In genomic region chr1:84417276-84417675, GRCm38 (mm10) we compare ENCODE assay signal across 27 mouse cellular contexts. TPM values are rescaled to one million over a fixed set of nuclear protein-coding genes. Genes with fewer than 3 reads are reported as not detected.
A peak's percentile ranks its signal among the peaks of the same experiment; 100 is the strongest.
DNase-seq lines count a peak whose midpoint lies in the region; ATAC-seq and TF ChIP-seq lines count a peak whose summit lies in the region.
"Had no signal": no experiment of that assay in that cellular context is flagged by ENCODE, and none has a peak within 500 bp of the region (broad histone marks: within the 10 kb centered on the region; RNA-seq: fewer than 3 reads in every experiment).

No protein-coding gene starts in this region.

- no peaks in the 10 kb centered on the region for H3K27me3 ChIP-seq in intestine, embryonic 16.5 days (replicated peaks; ENCODE audit: control insufficient read depth, insufficient read depth, low read length)
- no peaks in the 10 kb centered on the region for H3K27me3 ChIP-seq in intestine, postnatal 0 days (replicated peaks; ENCODE audit: control insufficient read depth, insufficient read depth, low read length)
- no peaks in the 10 kb centered on the region for H3K27me3 ChIP-seq in lung, embryonic 15.5 days
- H3K27me3 ChIP-seq in stomach, embryonic 16.5 days (ENCODE audit: control insufficient read depth, insufficient read depth, low read length), result no peaks in the 10 kb centered on the region
- H3K27me3 ChIP-seq: forebrain, embryonic 13.5 days; heart, embryonic 12.5 days; megakaryocyte, embryonic 14.5 days; neural tube, embryonic 12.5 days had no signal

- WGBS in intestine, embryonic 16.5 days, result 71% methylated on average over 6 of the region's 6 CpGs
- 73% methylated on average over 6 of the region's 6 CpGs for WGBS in intestine, postnatal 0 days
- 47% methylated on average over 6 of the region's 6 CpGs for WGBS in lung, embryonic 15.5 days
- WGBS in stomach, embryonic 16.5 days, result 55% methylated on average over 6 of the region's 6 CpGs

- H3K4me1 ChIP-seq in intestine, embryonic 16.5 days (ENCODE audit: control insufficient read depth, insufficient read depth, low read length), result no peaks in the 10 kb centered on the region
- no peaks in the 10 kb centered on the region for H3K4me1 ChIP-seq in intestine, postnatal 0 days (replicated peaks; ENCODE audit: control insufficient read depth, insufficient read depth, low read length)
- H3K4me1 ChIP-seq in lung, embryonic 15.5 days, result peaks cover 10% of the 10 kb centered on the region
- H3K4me1 ChIP-seq in stomach, embryonic 16.5 days (ENCODE audit: control insufficient read depth, insufficient read depth, low read length), result no peaks in the 10 kb centered on the region
- H3K4me1 ChIP-seq: megakaryocyte, embryonic 14.5 days; neural tube, embryonic 12.5 days had no signal

- H3K27ac ChIP-seq in intestine, embryonic 16.5 days (ENCODE audit: low read length), result peak overlapping the region; percentile 36; the same call in 1 of the 2 replicates
- no peak overlapping the region for H3K27ac ChIP-seq in intestine, postnatal 0 days (ENCODE audit: low read depth, low read length)
- no peak overlapping the region for H3K27ac ChIP-seq in lung, embryonic 15.5 days
- H3K27ac ChIP-seq in stomach, embryonic 16.5 days (ENCODE audit: low read length), result 0 out of 2 replicates have a peak overlapping the region, but pooled peaks have one; percentile 10
- H3K27ac ChIP-seq: forebrain, embryonic 13.5 days; gastrocnemius, adult 2 months; heart, adult 2 months; hindbrain, embryonic 14.5 days; liver, embryonic 14.5 days; neural tube, embryonic 12.5 days had no signal

- no peak for TF ChIP-seq CTCF in intestine, postnatal 0 days (IDR thresholded peaks at IDR 0.05; ENCODE audit: low read depth)

- H3K9me3 ChIP-seq in intestine, embryonic 16.5 days (ENCODE audit: control insufficient read depth, low read length), result no peaks in the 10 kb centered on the region
- H3K9me3 ChIP-seq in intestine, postnatal 0 days (ENCODE audit: control insufficient read depth), result no peaks in the 10 kb centered on the region
- no peaks in the 10 kb centered on the region for H3K9me3 ChIP-seq in lung, embryonic 15.5 days
- no peaks in the 10 kb centered on the region for H3K9me3 ChIP-seq in stomach, embryonic 16.5 days (replicated peaks; ENCODE audit: control insufficient read depth, low read length)
- H3K9me3 ChIP-seq: heart, embryonic 12.5 days; neural tube, embryonic 12.5 days had no signal

- no peak overlapping the region for H3K9ac ChIP-seq in intestine, embryonic 16.5 days (ENCODE audit: low read depth, low read length)
- H3K9ac ChIP-seq in intestine, postnatal 0 days (ENCODE audit: low read depth, low read length), result no peak overlapping the region
- no peak overlapping the region for H3K9ac ChIP-seq in lung, embryonic 15.5 days
- H3K9ac ChIP-seq in stomach, embryonic 16.5 days (ENCODE audit: low read length), result no peak overlapping the region
- H3K9ac ChIP-seq: forebrain, embryonic 13.5 days; heart, embryonic 12.5 days; hindbrain, embryonic 14.5 days; liver, embryonic 14.5 days; lung, embryonic 14.5 days; neural tube, embryonic 12.5 days had no signal

- H3K4me3 ChIP-seq in intestine, embryonic 16.5 days (ENCODE audit: low read length), result no peak overlapping the region
- H3K4me3 ChIP-seq in intestine, postnatal 0 days (ENCODE audit: low read depth, low read length), result no peak overlapping the region
- H3K4me3 ChIP-seq in lung, embryonic 15.5 days, result no peak overlapping the region
- no peak overlapping the region for H3K4me3 ChIP-seq in stomach, embryonic 16.5 days (replicated peaks; ENCODE audit: low read length)
- H3K4me3 ChIP-seq: erythroblast, embryonic 14.5 days; forebrain, embryonic 13.5 days; gastrocnemius, adult 2 months; heart, adult 2 months; heart, embryonic 12.5 days; megakaryocyte, embryonic 14.5 days; neural tube, embryonic 12.5 days had no signal

- DNase-seq in lung, adult 18-20 months, result no peak
- peak; percentile 3 for DNase-seq in retina, postnatal 1 day
- DNase-seq in retina, embryonic 14.5 days (ENCODE audit: low spot score), result no peak
- DNase-seq: adrenal gland, postnatal 36 days; cerebellum, adult 2 months; cerebellum, postnatal 14 days; gastrocnemius, adult 2 months; gastrocnemius, postnatal 36 days; heart, adult 2 months; heart, postnatal 4 days; liver; right cerebral cortex, postnatal 25 days; thymus, adult 2 months; thymus, postnatal 36 days had no signal

- H3K4me2 ChIP-seq in intestine, embryonic 16.5 days (ENCODE audit: low read depth, low read length), result no peak overlapping the region
- H3K4me2 ChIP-seq in intestine, postnatal 0 days (replicated peaks; ENCODE audit: low read depth), result no peak overlapping the region
- no peak overlapping the region for H3K4me2 ChIP-seq in lung, embryonic 15.5 days
- no peak overlapping the region for H3K4me2 ChIP-seq in stomach, embryonic 16.5 days (ENCODE audit: low read depth, low read length)
- H3K4me2 ChIP-seq: forebrain, embryonic 13.5 days; heart, embryonic 12.5 days; hindbrain, embryonic 14.5 days; lung, embryonic 14.5 days; neural tube, embryonic 12.5 days had no signal

- H3K36me3 ChIP-seq in intestine, embryonic 16.5 days (ENCODE audit: control insufficient read depth, insufficient read depth, low read length), result no peaks in the 10 kb centered on the region
- H3K36me3 ChIP-seq in intestine, postnatal 0 days (ENCODE audit: control insufficient read depth, insufficient read depth), result no peaks in the 10 kb centered on the region
- H3K36me3 ChIP-seq in lung, embryonic 15.5 days, result no peaks in the 10 kb centered on the region
- H3K36me3 ChIP-seq in stomach, embryonic 16.5 days (ENCODE audit: control insufficient read depth, insufficient read depth, low read length), result no peaks in the 10 kb centered on the region
- H3K36me3 ChIP-seq: heart, embryonic 12.5 days; neural tube, embryonic 12.5 days had no signal

- ATAC-seq in intestine, embryonic 16.5 days, result no peak
- ATAC-seq in intestine, postnatal 0 days, result no peak
- ATAC-seq in lung, embryonic 15.5 days (ENCODE audit: borderline replicate concordance, extremely low read depth, low FRiP score, low TSS enrichment), result 0 out of 2 replicates have a peak, but pooled peaks have one; percentile 2
- no peak for ATAC-seq in stomach, embryonic 16.5 days (ENCODE audit: insufficient read depth, low FRiP score)
- ATAC-seq: CD4-positive, CD25-positive, alpha-beta regulatory T cell, adult 4 months had no signal

RNA-seq across cellular contexts. Expression of gene Pid1, which starts 53.3 kb away (rescaled TPM):
- 20.8 and 22.7 TPM in 2 replicates for polyA plus RNA-seq in intestine, embryonic 16.5 days (2015; fragmentation: Nextera tagmentation; extraction: Ambion mirVana)
- polyA plus RNA-seq in intestine, postnatal 0 days (2015; fragmentation: Nextera tagmentation; extraction: Ambion mirVana), result 35.1 and 37.4 TPM in 2 replicates
- 8.2 and 10.9 TPM in 2 replicates for polyA plus RNA-seq in lung, embryonic 15.5 days (2015; fragmentation: Nextera tagmentation; extraction: Ambion mirVana)
- polyA plus RNA-seq in stomach, embryonic 16.5 days (2015; fragmentation: Nextera tagmentation; extraction: Ambion mirVana), result 21.9 and 23.3 TPM in 2 replicates

Comparison
In these comparisons a context has a peak if more than half of its experiments do, and no peak if none do; other contexts are left out.
1. H3K27ac ChIP-seq: peak in intestine, embryonic 16.5 days (single experiment) and stomach, embryonic 16.5 days (single experiment); none in intestine, postnatal 0 days (single experiment) and lung, embryonic 15.5 days (single experiment).